Mouse (Mus musculus) MEL (cell line): ENCODE measurements at regions not wholly inside any gene's neighbourhood (a gene's known extent, or its start where the extent isn't known, plus 50 kb on each side); places are given as distances from the start of the nearest gene placed in this dataset.
A peak's percentile ranks its signal among the peaks of the same experiment; 100 is the strongest.

Experiments used
- DNase-seq: peaks from one replicate; pipeline ENCODE4 v3.0.0; 2011; ENCODE audit warnings: low read depth, low spot score
- H3K27ac ChIP-seq: 2 replicates; pipeline ENCODE4 v1.5.1; 2012; ENCODE audit warnings: low read depth, mild to moderate bottlenecking, control low read depth, low read length, moderate library complexity; ENCODE audit not compliant: control insufficient read depth
- H3K27me3 ChIP-seq, 2 experiments: fragments of 150-350 bp in 1 of 2; sonication (generic) in 1 of 2; 2 replicates each; pipeline ENCODE4 v1.6.1; 2012; ENCODE audit warnings: low read length in 2 of 2, mild to moderate bottlenecking in 2 of 2, improper control_type of control experiment in 1 of 2, moderate library complexity in 1 of 2; ENCODE audit not compliant: insufficient read depth in 2 of 2, control insufficient read depth in 1 of 2
- H3K36me3 ChIP-seq, 2 experiments: 2 replicates each; pipeline ENCODE4 v1.6.1; 2012 to 2014; ENCODE audit warnings: low read length in 2 of 2, improper control_type of control experiment in 1 of 2, inconsistent platforms in 1 of 2, mild to moderate bottlenecking in 1 of 2; ENCODE audit not compliant: insufficient read depth in 2 of 2, control insufficient read depth in 1 of 2
- H3K4me1 ChIP-seq, 2 experiments: fragments of 150-350 bp in 1 of 2; sonication (generic) in 1 of 2; 2 replicates each; pipeline ENCODE4 v1.6.1; 2012; ENCODE audit warnings: low read length in 2 of 2, improper control_type of control experiment in 1 of 2, mild to moderate bottlenecking in 1 of 2; ENCODE audit not compliant: insufficient read depth in 2 of 2, control insufficient read depth in 1 of 2
- H3K4me3 ChIP-seq, 2 experiments: fragments of 150-350 bp in 1 of 2; sonication (generic) in 1 of 2; 2 replicates each; pipeline ENCODE4 v1.5.1; 2012; ENCODE audit warnings: low read depth in 2 of 2, low read length in 2 of 2, mild to moderate bottlenecking in 2 of 2, moderate library complexity in 2 of 2, control low read depth in 1 of 2, improper control_type of control experiment in 1 of 2; ENCODE audit not compliant: control insufficient read depth in 1 of 2, insufficient read depth in 1 of 2
- H3K79me2 ChIP-seq: 2 replicates; pipeline ENCODE4 v1.6.1; 2012; ENCODE audit warnings: mild to moderate bottlenecking, low read length, moderate library complexity; ENCODE audit not compliant: control insufficient read depth, poor library complexity, insufficient read depth
- H3K9ac ChIP-seq: 2 replicates; pipeline ENCODE4 v1.6.1; 2012; ENCODE audit warnings: low read depth, mild to moderate bottlenecking, control low read depth, low read length, moderate library complexity; ENCODE audit not compliant: control insufficient read depth, poor library complexity, severe bottlenecking
- H3K9me3 ChIP-seq: fragments of 150-350 bp; sonication (generic); replicated peaks from 2 replicates; pipeline ENCODE4 v1.6.1; 2012; ENCODE audit warnings: mild to moderate bottlenecking, low read length, improper control_type of control experiment, moderate library complexity; ENCODE audit not compliant: insufficient read depth
- BHLHE40 ChIP-seq: IDR thresholded peaks from 2 replicates; pipeline ENCODE4 v1.6.1; 2012; ENCODE audit warnings: low read depth, mild to moderate bottlenecking, inconsistent platforms, low read length, improper control_type of control experiment, borderline replicate concordance
- E2F4 ChIP-seq: IDR thresholded peaks from 2 replicates; pipeline ENCODE4 v1.6.1; 2011; ENCODE audit warnings: low read depth, low read length, improper control_type of control experiment, borderline replicate concordance
- ELF1 ChIP-seq: IDR thresholded peaks from 2 replicates; pipeline ENCODE4 v1.6.1; 2014; ENCODE audit warnings: low read depth, mild to moderate bottlenecking, inconsistent platforms, low read length, improper control_type of control experiment, moderate library complexity
- EP300 ChIP-seq, 2 experiments: IDR thresholded peaks; 2 replicates each; pipeline ENCODE4 v1.6.1; 2011; ENCODE audit warnings: improper control_type of control experiment in 2 of 2, low read length in 2 of 2, low read depth in 1 of 2, mild to moderate bottlenecking in 1 of 2
- ETS1 ChIP-seq: IDR thresholded peaks from 2 replicates; pipeline ENCODE4 v1.6.1; 2012; ENCODE audit warnings: low read depth, mild to moderate bottlenecking, inconsistent platforms, low read length, improper control_type of control experiment, moderate library complexity
- HCFC1 ChIP-seq: IDR thresholded peaks from 2 replicates; pipeline ENCODE4 v1.6.1; 2012; ENCODE audit warnings: low read depth, mild to moderate bottlenecking, inconsistent platforms, low read length, improper control_type of control experiment, moderate library complexity
- KAT2A ChIP-seq: conservative IDR thresholded peaks from 2 replicates; pipeline ENCODE4 v1.6.1; 2012; ENCODE audit warnings: low read depth, low read length, improper control_type of control experiment, inconsistent platforms
- MEF2A ChIP-seq: IDR thresholded peaks from 2 replicates; pipeline ENCODE4 v1.6.1; 2014; ENCODE audit warnings: low read depth, mild to moderate bottlenecking, inconsistent platforms, low read length, improper control_type of control experiment; ENCODE audit not compliant: poor library complexity, insufficient replicate concordance, severe bottlenecking; ENCODE audit errors: extremely low read depth
- NRF1 ChIP-seq: IDR thresholded peaks from 2 replicates; pipeline ENCODE4 v1.6.1; 2014; ENCODE audit warnings: low read depth, mild to moderate bottlenecking, inconsistent platforms, low read length, improper control_type of control experiment, moderate library complexity; ENCODE audit not compliant: poor library complexity, insufficient read depth, severe bottlenecking
- POLR2AphosphoS5 ChIP-seq: IDR thresholded peaks from 2 replicates; pipeline ENCODE4 v1.6.1; 2012; ENCODE audit warnings: low read depth, borderline replicate concordance, mild to moderate bottlenecking, inconsistent platforms, low read length, moderate library complexity, mixed read lengths
- RCOR1 ChIP-seq: IDR thresholded peaks from 2 replicates; pipeline ENCODE4 v1.6.1; 2012; ENCODE audit warnings: low read depth, mild to moderate bottlenecking, inconsistent platforms, low read length, improper control_type of control experiment
- TBP ChIP-seq: IDR thresholded peaks from 2 replicates; pipeline ENCODE4 v1.8.0; 2011; ENCODE audit warnings: low read depth, low read length, improper control_type of control experiment
- ZC3H11A ChIP-seq: IDR thresholded peaks from 2 replicates; pipeline ENCODE4 v1.6.1; 2012; ENCODE audit warnings: low read depth, mild to moderate bottlenecking, inconsistent platforms, low read length, improper control_type of control experiment
- ZNF384 ChIP-seq: IDR thresholded peaks from 2 replicates; pipeline ENCODE4 v1.6.1; 2012; ENCODE audit warnings: low read depth, mild to moderate bottlenecking, inconsistent platforms, low read length, improper control_type of control experiment

DNA sequence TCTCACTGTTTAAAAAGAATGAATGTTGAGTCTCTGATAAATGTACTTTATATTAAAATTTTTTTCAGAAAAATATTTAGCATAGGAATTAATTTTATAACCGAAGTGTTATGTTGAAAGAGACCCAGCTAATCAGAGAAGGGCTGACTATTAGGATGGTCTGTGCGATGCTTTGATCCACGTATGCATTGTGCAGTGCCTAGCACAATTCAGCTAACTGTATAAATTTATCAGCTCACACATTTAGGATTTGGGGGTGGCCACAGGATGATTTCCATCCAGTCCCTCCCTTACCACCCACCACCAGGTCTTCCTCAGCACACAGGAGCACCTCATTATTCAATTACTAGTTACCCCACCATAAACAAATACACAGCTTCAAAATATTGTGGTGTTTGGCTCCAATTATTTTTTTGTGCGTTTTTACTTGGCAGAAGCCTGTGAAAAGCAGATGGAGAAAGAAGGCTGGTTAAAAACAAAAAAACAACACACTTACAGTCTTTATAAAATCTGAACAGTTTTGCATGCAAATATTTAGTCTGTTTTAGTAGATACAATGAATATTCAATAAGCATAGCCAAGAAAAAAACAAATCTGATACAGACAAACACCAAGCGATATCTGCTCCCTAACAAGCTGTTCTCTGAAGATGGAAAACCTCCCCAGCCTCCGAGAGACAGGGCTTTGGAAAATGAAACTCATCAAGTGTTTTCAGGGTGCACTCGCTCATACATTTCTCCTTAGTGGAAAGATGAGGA is 400.5 kb downstream of the Rps29 start:
- Histone ChIP-seq H3K36me3 (no peaks in the 10 kb centered on the region), H3K9me3 (no peaks in the 10 kb centered on the region), H3K4me1 (no peaks in the 10 kb centered on the region), H3K4me3 (no peak overlapping the region), H3K27ac (no peak overlapping the region), H3K27me3 (no peaks in the 10 kb centered on the region), H3K9ac (no peak overlapping the region), H3K79me2 (no peaks in the 10 kb centered on the region)
- TF ChIP-seq POLR2AphosphoS5 (no peak), MEF2A (no peak), NRF1 (no peak), TBP (no peak), ZC3H11A (no peak), KAT2A (no peak), E2F4 (no peak), ELF1 (no peak), RCOR1 (no peak), ZNF384 (no peak)
- no peak for DNase-seq

DNA sequence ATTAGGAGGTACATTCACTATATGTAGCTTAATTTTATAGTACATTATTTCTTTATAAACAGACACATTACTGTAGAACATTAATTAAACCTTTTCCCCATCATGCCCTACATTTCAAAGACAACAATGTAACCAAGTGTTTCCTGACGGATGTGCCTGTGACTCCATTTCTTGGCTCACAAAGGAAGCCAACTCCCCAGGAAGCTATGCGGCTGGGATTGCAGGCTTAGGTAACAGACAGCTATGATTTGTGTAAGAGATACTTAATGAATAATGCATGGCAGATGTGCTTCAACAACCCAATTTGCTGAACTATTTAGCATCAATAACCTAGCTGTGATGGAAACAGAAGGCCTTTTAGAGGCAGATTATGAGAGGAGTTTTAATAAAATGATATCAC is 430.1 kb downstream of the Rps29 start:
- Histone ChIP-seq H3K9me3 (no peaks in the 10 kb centered on the region), H3K36me3 (no peaks in the 10 kb centered on the region), H3K4me3 (no peak overlapping the region), H3K27me3 (no peaks in the 10 kb centered on the region), H3K9ac (no peak overlapping the region), H3K79me2 (no peaks in the 10 kb centered on the region), H3K27ac (no peak overlapping the region), H3K4me1 (no peaks in the 10 kb centered on the region)
- DNase-seq = no peak
- TF ChIP-seq ZNF384 (no peak), HCFC1 (no peak)

- Histone ChIP-seq H3K4me3 (no peak overlapping the region), H3K79me2 (no peaks in the 10 kb centered on the region), H3K9me3 (no peaks in the 10 kb centered on the region), H3K4me1 (no peaks in the 10 kb centered on the region; a peak in 1 of 4 replicates), H3K9ac (no peak overlapping the region), H3K27ac (no peak overlapping the region), H3K36me3 (no peaks in the 10 kb centered on the region), H3K27me3 (no peaks in the 10 kb centered on the region)
- DNase-seq = peak; percentile 4
- TF ChIP-seq KAT2A = no peak
- TF ChIP-seq ETS1 = peak; percentile 31; the same call in 1 of the 2 replicates
- no peak for TF ChIP-seq BHLHE40
- TF ChIP-seq EP300 (IDR thresholded peaks at IDR 0.05; ENCODE audit: low read depth in 1 of 2, low read length in 2 of 2) = peak in 1 of 2 experiments; percentile 11; a peak in 1 of 4 replicates
These were observed 440.0 kb downstream of the Rps29 start for GRCm38 (mm10) chr12:68718946-68719345.
